Mouse (Mus musculus) liver, adult 2 months (tissue): ENCODE data around the gene Rbms1. TPM values are rescaled to one million over a fixed set of nuclear protein-coding genes. Genes with fewer than 3 reads are reported as not detected.

Source experiments
- DNase-seq: peaks from one replicate; pipeline ENCODE4 v3.0.0-alpha.2; 2011; ENCODE audit warnings: low read depth, low spot score; ENCODE audit errors: extremely low read depth
- H3K27ac ChIP-seq: fragments of 200-500 bp; replicated peaks from 2 replicates; pipeline ENCODE4 v1.5.1; 2012; ENCODE audit warnings: low read depth, mild to moderate bottlenecking, control low read depth, inconsistent platforms, low read length; ENCODE audit not compliant: insufficient read depth
- H3K27me3 ChIP-seq: fragments of 200-500 bp; 2 replicates; pipeline ENCODE4 v1.6.1; 2012; ENCODE audit warnings: mild to moderate bottlenecking, moderate library complexity, low read length, inconsistent platforms; ENCODE audit not compliant: control insufficient read depth, insufficient read depth
- H3K36me3 ChIP-seq: fragments of 200-500 bp; 2 replicates; pipeline ENCODE4 v1.6.1; 2012; ENCODE audit warnings: low read length, inconsistent platforms; ENCODE audit not compliant: control insufficient read depth, insufficient read depth
- H3K4me1 ChIP-seq: fragments of 200-500 bp; 2 replicates; pipeline ENCODE4 v1.6.1; 2011; ENCODE audit warnings: low read length; ENCODE audit not compliant: control insufficient read depth, insufficient read depth
- H3K4me3 ChIP-seq: fragments of 200-500 bp; 2 replicates; pipeline ENCODE4 v1.5.1; 2011; ENCODE audit warnings: low read depth, mild to moderate bottlenecking, control low read depth, low read length, moderate library complexity; ENCODE audit not compliant: insufficient read depth
- H3K79me2 ChIP-seq: fragments of 200-500 bp; 2 replicates; pipeline ENCODE4 v1.6.1; 2012; ENCODE audit warnings: inconsistent platforms, mild to moderate bottlenecking, low read length, moderate library complexity; ENCODE audit not compliant: control insufficient read depth, insufficient read depth
- H3K9ac ChIP-seq: fragments of 200-500 bp; 2 replicates; pipeline ENCODE4 v1.6.1; 2012; ENCODE audit warnings: low read depth, mild to moderate bottlenecking, control low read depth, inconsistent platforms, low read length
- CTCF ChIP-seq: fragments of 200-500 bp; IDR thresholded peaks from 2 replicates; pipeline ENCODE4 v1.5.1; 2011; ENCODE audit warnings: low read depth, low read length, control low read depth
- POLR2A ChIP-seq: fragments of 200-500 bp; IDR thresholded peaks from 2 replicates; pipeline ENCODE4 v1.6.1; 2011; ENCODE audit warnings: low read length, control low read depth; ENCODE audit not compliant: insufficient read depth; ENCODE audit errors: extremely low read depth
- WGBS: fragments of 180-500 bp; shearing (Covaris S2); methylation state at CpG from one replicate; pipeline ENCODE4 v1.1.7; 2018; 5-methylcytosine and 5-hydroxymethylcytosine counted together
- polyA plus RNA-seq: library from polyadenylated mRNA; depleted of rRNA; stranded (reverse); fragments of >200 nt; gene quantifications from 2 replicates; pipeline ENCODE4 v1.2.3, GENCODE M21; 2012
- total RNA-seq: library from RNA; depleted of rRNA; stranded (reverse); fragments of >200 nt; gene quantifications from 2 replicates; pipeline ENCODE4 v1.2.3, GENCODE M21; 2014

Rbms1 gene
- total and polyA plus RNA-seq, 2 experiments: 25.8 to 54.6 TPM

- no peak for DNase-seq
- Histone ChIP-seq H3K27ac (no peak overlapping the region), H3K36me3 (no peaks in the 10 kb centered on the region), H3K9ac (no peak overlapping the region), H3K4me1 (no peaks in the 10 kb centered on the region), H3K79me2 (no peaks in the 10 kb centered on the region), H3K27me3 (no peaks in the 10 kb centered on the region), H3K4me3 (no peak overlapping the region)
- WGBS: 90% methylated on average over 5 of the region's 5 CpGs
- TF ChIP-seq CTCF (no peak), POLR2A (no peak)
These were observed 250.1 kb downstream of the Rbms1 start for GRCm38 (mm10) chr2:60712891-60713290.

GRCm38 (mm10) chr2:60712483-60712882 is 250.5 kb downstream of the Rbms1 start:
- Histone ChIP-seq H3K4me3 (no peak overlapping the region), H3K27me3 (no peaks in the 10 kb centered on the region), H3K9ac (no peak overlapping the region), H3K79me2 (no peaks in the 10 kb centered on the region), H3K27ac (no peak overlapping the region), H3K36me3 (no peaks in the 10 kb centered on the region), H3K4me1 (no peaks in the 10 kb centered on the region)
- WGBS: 82% methylated on average over 6 of the region's 6 CpGs
- TF ChIP-seq POLR2A (no peak), CTCF (no peak)
- no peak for DNase-seq

GRCm38 (mm10) chr2:60711098-60711880 is 251.7 kb downstream of the Rbms1 start:
- H3K9ac ChIP-seq: no peak overlapping the region
- no peaks in the 10 kb centered on the region for H3K4me1 ChIP-seq
- DNase-seq: no peak
- TF ChIP-seq CTCF (no peak), POLR2A (no peak)
- no peaks in the 10 kb centered on the region for H3K36me3 ChIP-seq
- no peaks in the 10 kb centered on the region for H3K79me2 ChIP-seq
- 89% methylated on average over 7 of the region's 7 CpGs for WGBS
- no peak overlapping the region for H3K27ac ChIP-seq
- no peaks in the 10 kb centered on the region for H3K27me3 ChIP-seq
- H3K4me3 ChIP-seq: no peak overlapping the region

- no peaks in the 10 kb centered on the region for H3K79me2 ChIP-seq
- no peak overlapping the region for H3K27ac ChIP-seq
- no peak overlapping the region for H3K4me3 ChIP-seq
- WGBS: 91% methylated on average over 4 of the region's 4 CpGs
- DNase-seq: no peak
- TF ChIP-seq POLR2A: no peak
- no peaks in the 10 kb centered on the region for H3K4me1 ChIP-seq
- H3K27me3 ChIP-seq: no peaks in the 10 kb centered on the region
- H3K36me3 ChIP-seq: no peaks in the 10 kb centered on the region
- no peak overlapping the region for H3K9ac ChIP-seq
These were observed 252.7 kb downstream of the Rbms1 start for GRCm38 (mm10) chr2:60710317-60710716.

- Histone ChIP-seq H3K4me3 (no peak overlapping the region), H3K27ac (no peak overlapping the region)
- WGBS: 30% methylated on average over 3 of the region's 3 CpGs
These were observed 254.3 kb downstream of the Rbms1 start for GRCm38 (mm10) chr2:60708671-60709070.

GRCm38 (mm10) chr2:60706866-60707265 is 256.1 kb downstream of the Rbms1 start:
- WGBS: 88% methylated on average over 3 of the region's 3 CpGs
- H3K4me3 ChIP-seq: no peak overlapping the region

More at GRCm38 (mm10) chr2:60708671-60709070, 254.3 kb downstream of the Rbms1 start:
- TF ChIP-seq CTCF (no peak), POLR2A (no peak)
- Histone ChIP-seq H3K9ac (no peak overlapping the region), H3K27me3 (no peaks in the 10 kb centered on the region), H3K36me3 (no peaks in the 10 kb centered on the region), H3K79me2 (no peaks in the 10 kb centered on the region), H3K4me1 (no peaks in the 10 kb centered on the region)
- no peak for DNase-seq

More at GRCm38 (mm10) chr2:60706866-60707265, 256.1 kb downstream of the Rbms1 start:
- Histone ChIP-seq H3K27me3 (no peaks in the 10 kb centered on the region), H3K9ac (no peak overlapping the region), H3K79me2 (no peaks in the 10 kb centered on the region), H3K4me1 (no peaks in the 10 kb centered on the region), H3K27ac (no peak overlapping the region), H3K36me3 (no peaks in the 10 kb centered on the region)
- DNase-seq: no peak
- TF ChIP-seq POLR2A: no peak
- TF ChIP-seq CTCF: no peak
